Mouse (Mus musculus): ENCODE measurements at regions not wholly inside any gene's neighbourhood (a gene's known extent, or its start where the extent isn't known, plus 50 kb on each side); places are given as distances from the start of the nearest gene placed in this dataset.

DNA sequence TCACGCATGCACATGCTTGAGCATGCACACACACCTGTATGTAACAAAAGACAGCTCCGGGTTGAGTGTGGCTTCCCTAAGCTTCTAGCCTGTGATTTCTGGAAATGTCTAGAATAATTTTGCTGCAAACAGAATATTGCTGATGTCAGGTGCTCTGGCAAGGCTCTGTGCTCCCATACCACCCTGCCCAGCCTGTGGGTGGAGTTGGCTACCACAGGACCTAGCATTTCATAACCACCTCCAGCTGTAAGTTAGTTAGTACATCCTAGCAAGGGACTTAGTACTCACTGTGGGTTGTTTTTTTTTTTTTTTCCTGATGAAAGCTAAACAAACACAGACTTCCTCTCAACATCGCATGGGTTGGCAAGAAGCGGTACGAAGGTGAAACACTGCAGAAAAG lies 150.5 kb downstream of the Bcl2l11 start:
- Histone ChIP-seq H3K9ac (ENCODE audit: low read depth, low read length) (no peak overlapping the region), H3K27ac (ENCODE audit: low read depth, low read length) (no peak overlapping the region), H3K4me3 (ENCODE audit: low read depth, low read length) (no peak overlapping the region), H3K27me3 (ENCODE audit: control insufficient read depth, insufficient read depth, low read length) (no peaks in the 10 kb centered on the region), H3K9me3 (ENCODE audit: control insufficient read depth, low read length) (no peaks in the 10 kb centered on the region), H3K36me3 (ENCODE audit: control insufficient read depth, insufficient read depth, low read length) (no peaks in the 10 kb centered on the region), H3K4me1 (replicated peaks; ENCODE audit: control insufficient read depth, insufficient read depth, low read length) (no peaks in the 10 kb centered on the region), H3K4me2 (replicated peaks; ENCODE audit: low read depth, low read length) (no peak overlapping the region)
- ATAC-seq (ENCODE audit: low FRiP score) (no peak), DNase-seq (ENCODE audit: low spot score) (no peak)
- WGBS, result 91% methylated on average over 5 of the region's 5 CpGs

DNA sequence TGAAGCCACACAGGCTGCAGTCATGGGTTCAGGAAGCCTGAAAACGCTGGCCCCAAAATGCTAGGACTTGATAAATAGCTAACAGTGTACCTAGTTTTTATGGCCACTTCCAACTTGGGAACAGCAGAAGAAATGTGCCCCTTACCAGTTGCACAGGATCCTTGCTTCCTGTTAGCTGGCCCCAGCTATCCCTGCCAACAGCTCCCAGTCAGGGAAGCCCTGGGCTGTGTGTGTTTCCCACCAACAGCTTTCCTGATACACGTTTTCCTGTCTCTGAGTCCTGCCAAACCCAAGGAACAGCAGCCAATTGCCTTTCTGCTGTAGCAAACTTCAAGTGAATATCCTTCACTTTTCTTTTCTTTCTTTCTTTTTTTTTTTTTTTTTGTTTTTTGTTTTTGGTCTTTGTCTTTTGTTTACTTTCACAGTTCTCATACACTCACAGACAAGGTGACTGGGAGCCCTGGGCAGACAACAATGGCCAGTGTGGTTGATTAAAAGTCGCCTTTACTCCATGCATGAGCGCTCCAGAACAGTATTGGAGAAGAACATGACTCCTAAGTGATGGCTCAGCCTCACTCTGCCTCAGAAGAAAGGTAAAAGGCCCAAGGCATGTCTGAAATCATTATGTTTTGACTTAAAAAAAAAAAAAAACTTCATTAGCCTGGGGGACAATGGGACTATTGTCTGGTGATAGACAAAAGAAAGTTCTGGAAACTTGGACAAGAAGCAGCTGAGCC lies 151.7 kb downstream of the Bcl2l11 start:
- no peaks in the 10 kb centered on the region for H3K9me3 ChIP-seq (ENCODE audit: control insufficient read depth, low read length)
- no peak for ATAC-seq (ENCODE audit: low FRiP score)
- no peaks in the 10 kb centered on the region for H3K27me3 ChIP-seq (ENCODE audit: control insufficient read depth, insufficient read depth, low read length)
- H3K36me3 ChIP-seq (ENCODE audit: control insufficient read depth, insufficient read depth, low read length), result no peaks in the 10 kb centered on the region
- 42% methylated on average over 4 of the region's 4 CpGs for WGBS
- no peak overlapping the region for H3K27ac ChIP-seq (ENCODE audit: low read depth, low read length)
- H3K4me1 ChIP-seq (replicated peaks; ENCODE audit: control insufficient read depth, insufficient read depth, low read length), result no peaks in the 10 kb centered on the region
- no peak overlapping the region for H3K9ac ChIP-seq (ENCODE audit: low read depth, low read length)
- no peak for DNase-seq (ENCODE audit: low spot score)
- H3K4me2 ChIP-seq (replicated peaks; ENCODE audit: low read depth, low read length), result no peak overlapping the region
- no peak overlapping the region for H3K4me3 ChIP-seq (ENCODE audit: low read depth, low read length)

DNA sequence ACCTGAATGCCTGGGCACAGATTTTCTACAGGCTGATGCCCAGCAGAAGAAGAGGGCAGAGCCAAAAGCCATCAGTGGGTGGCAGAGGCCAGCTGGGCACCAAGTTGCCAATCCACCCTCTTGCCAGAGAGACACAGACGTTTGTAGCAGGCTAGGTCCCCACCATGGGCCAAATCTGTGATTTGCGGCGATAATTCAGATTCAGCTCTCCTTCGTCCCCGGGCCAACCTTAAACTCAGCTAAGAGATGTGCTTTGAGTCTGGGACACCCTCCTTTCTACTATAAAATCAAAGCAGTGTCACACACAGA lies 152.2 kb downstream of the Bcl2l11 start:
- H3K9ac ChIP-seq (ENCODE audit: low read depth, low read length), result no peak overlapping the region
- no peak overlapping the region for H3K4me2 ChIP-seq (replicated peaks; ENCODE audit: low read depth, low read length)
- no peak for ATAC-seq (ENCODE audit: low FRiP score)
- no peak for DNase-seq (ENCODE audit: low spot score)
- H3K27ac ChIP-seq (ENCODE audit: low read depth, low read length), result no peak overlapping the region
- H3K36me3 ChIP-seq (ENCODE audit: control insufficient read depth, insufficient read depth, low read length), result no peaks in the 10 kb centered on the region
- H3K4me3 ChIP-seq (ENCODE audit: low read depth, low read length), result no peak overlapping the region
- H3K4me1 ChIP-seq (replicated peaks; ENCODE audit: control insufficient read depth, insufficient read depth, low read length), result no peaks in the 10 kb centered on the region
- no peaks in the 10 kb centered on the region for H3K27me3 ChIP-seq (ENCODE audit: control insufficient read depth, insufficient read depth, low read length)
- H3K9me3 ChIP-seq (ENCODE audit: control insufficient read depth, low read length), result no peaks in the 10 kb centered on the region
- whole genome bisulfite sequencing, result 75% methylated on average over 5 of the region's 5 CpGs

DNA sequence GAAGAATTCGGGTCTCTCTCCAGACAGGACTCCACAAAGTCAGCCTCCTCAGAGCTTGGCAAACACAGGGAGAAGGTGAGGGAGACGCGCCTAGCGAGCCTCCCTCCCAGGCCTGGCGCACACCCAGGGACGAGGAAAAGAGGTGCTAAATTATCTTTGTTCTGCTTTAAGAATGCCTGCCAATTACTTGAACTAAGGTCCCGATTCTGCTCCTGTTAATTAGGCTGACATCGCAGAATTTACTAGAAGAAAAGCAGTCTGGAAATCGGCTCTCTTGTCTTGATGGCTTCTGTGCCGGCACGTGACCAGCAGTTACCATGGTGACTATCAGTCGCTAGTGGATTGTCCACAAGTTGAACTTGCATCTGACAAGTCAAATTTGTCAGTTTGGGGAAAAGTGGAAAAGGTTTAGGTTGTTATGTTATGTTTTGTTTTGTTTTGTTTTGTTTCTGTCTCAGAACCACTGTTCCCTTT lies 152.8 kb downstream of the Bcl2l11 start:
- Histone ChIP-seq H3K4me1 (replicated peaks; ENCODE audit: control insufficient read depth, insufficient read depth, low read length) (no peaks in the 10 kb centered on the region), H3K4me3 (ENCODE audit: low read depth, low read length) (no peak overlapping the region), H3K36me3 (ENCODE audit: control insufficient read depth, insufficient read depth, low read length) (no peaks in the 10 kb centered on the region), H3K27ac (ENCODE audit: low read depth, low read length) (no peak overlapping the region), H3K9ac (ENCODE audit: low read depth, low read length) (no peak overlapping the region), H3K4me2 (replicated peaks; ENCODE audit: low read depth, low read length) (no peak overlapping the region), H3K27me3 (ENCODE audit: control insufficient read depth, insufficient read depth, low read length) (no peaks in the 10 kb centered on the region), H3K9me3 (ENCODE audit: control insufficient read depth, low read length) (no peaks in the 10 kb centered on the region)
- DNase-seq (ENCODE audit: low spot score) (no peak), ATAC-seq (ENCODE audit: low FRiP score) (no peak)
- WGBS, result 61% methylated on average over 12 of the region's 12 CpGs

DNA sequence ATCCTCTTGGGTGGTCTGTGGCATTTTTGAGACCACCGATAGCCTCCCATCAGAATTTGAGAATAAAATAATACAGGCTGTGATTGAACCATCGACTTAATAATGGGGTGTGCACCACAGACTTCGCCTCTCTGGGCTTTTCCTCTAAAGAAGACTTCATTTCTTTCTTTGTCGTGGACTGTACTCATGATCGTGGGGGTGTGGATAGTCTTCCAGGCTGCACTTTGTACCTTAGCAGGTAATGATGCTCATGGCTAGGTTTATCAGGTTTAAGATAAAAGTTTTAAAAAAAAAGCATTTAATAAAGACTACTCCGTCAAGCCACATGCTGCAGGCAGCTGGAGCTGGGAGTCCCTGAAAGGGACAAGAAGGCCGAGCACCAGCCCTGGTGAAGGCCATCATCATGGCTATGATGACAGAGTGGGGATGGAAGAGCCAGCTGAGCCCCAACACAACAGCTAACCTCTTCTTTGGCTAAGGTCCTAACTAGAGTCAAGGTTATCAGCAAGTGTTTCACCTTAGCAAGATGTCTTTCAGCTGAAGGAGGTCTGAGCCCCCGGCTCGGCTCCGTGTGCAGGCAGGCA lies 153.4 kb downstream of the Bcl2l11 start:
- Histone ChIP-seq H3K9ac (ENCODE audit: low read depth, low read length) (no peak overlapping the region), H3K36me3 (ENCODE audit: control insufficient read depth, insufficient read depth, low read length) (no peaks in the 10 kb centered on the region), H3K9me3 (ENCODE audit: control insufficient read depth, low read length) (no peaks in the 10 kb centered on the region), H3K4me2 (replicated peaks; ENCODE audit: low read depth, low read length) (no peak overlapping the region), H3K27ac (ENCODE audit: low read depth, low read length) (no peak overlapping the region), H3K27me3 (ENCODE audit: control insufficient read depth, insufficient read depth, low read length) (no peaks in the 10 kb centered on the region), H3K4me3 (ENCODE audit: low read depth, low read length) (no peak overlapping the region), H3K4me1 (replicated peaks; ENCODE audit: control insufficient read depth, insufficient read depth, low read length) (no peaks in the 10 kb centered on the region)
- 90% methylated on average over 10 of the region's 10 CpGs for WGBS
- ATAC-seq (ENCODE audit: low FRiP score) (no peak), DNase-seq (ENCODE audit: low spot score) (no peak)

DNA sequence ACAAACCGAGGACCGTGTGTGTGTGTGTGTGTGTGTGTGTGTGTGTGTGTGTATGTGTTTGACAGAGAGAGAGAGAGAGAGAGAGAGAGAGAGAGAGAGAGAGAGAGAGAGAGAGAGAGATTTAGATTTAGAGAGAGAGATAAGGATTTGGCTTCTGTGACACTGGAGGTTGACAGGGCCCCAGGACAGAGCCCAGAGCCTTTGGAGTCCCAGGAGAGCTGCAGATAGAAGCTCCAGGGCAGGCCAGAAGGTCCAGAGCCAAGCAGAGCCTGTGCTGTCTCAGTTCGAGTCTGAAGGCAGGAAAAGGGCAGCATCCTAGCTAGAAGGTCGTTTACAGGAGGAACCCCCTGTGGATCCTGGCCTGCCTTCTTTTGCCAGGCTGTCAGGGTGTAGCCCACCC lies 156.8 kb downstream of the Bcl2l11 start:
- WGBS, result 50% methylated on average over 4 of the region's 4 CpGs

DNA sequence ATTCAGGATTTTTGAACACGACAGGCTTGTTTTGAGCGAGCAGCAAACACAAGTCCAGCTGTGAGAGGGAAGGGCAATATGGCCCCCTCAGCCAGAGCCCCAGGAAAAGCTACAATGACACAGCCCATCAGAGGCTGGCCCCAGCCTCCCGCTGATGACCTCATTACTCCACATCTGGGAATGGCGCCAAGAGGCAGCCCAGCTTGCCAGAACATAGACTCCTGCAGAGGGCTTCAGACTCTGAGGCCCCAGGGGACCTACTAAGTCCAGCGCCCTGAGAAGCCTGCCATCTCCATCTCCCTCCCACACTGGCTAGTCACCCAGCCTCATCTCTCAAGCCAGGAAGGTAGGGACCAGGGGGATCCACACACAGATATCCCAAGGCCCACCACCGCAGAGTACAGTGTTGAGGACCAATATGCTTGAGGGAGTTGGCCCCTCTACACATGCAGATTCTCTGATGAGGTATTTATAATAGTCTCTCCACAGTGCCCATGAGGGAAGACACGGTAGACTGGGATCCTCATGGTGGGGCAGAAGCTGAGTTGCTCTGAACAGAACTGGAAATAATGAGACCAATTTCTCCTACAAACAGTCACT lies 159.1 kb downstream of the Bcl2l11 start:
- no peak for DNase-seq (ENCODE audit: low spot score)

More for the DNA sequence above, 156.8 kb downstream of the Bcl2l11 start:
- no peak overlapping the region for H3K4me3 ChIP-seq (ENCODE audit: low read depth, low read length)
- 0 out of 2 replicates have a peak, but pooled peaks cover under 1% of the 10 kb centered on the region for H3K4me1 ChIP-seq (replicated peaks; ENCODE audit: control insufficient read depth, insufficient read depth, low read length)
- no peaks in the 10 kb centered on the region for H3K36me3 ChIP-seq (ENCODE audit: control insufficient read depth, insufficient read depth, low read length)
- no peaks in the 10 kb centered on the region for H3K27me3 ChIP-seq (ENCODE audit: control insufficient read depth, insufficient read depth, low read length)
- no peak for ATAC-seq (ENCODE audit: low FRiP score)
- H3K27ac ChIP-seq (ENCODE audit: low read depth, low read length), result no peak overlapping the region
- no peak for DNase-seq (ENCODE audit: low spot score)
- H3K9me3 ChIP-seq (ENCODE audit: control insufficient read depth, low read length), result no peaks in the 10 kb centered on the region
- H3K4me2 ChIP-seq (replicated peaks; ENCODE audit: low read depth, low read length), result no peak overlapping the region
- H3K9ac ChIP-seq (ENCODE audit: low read depth, low read length), result no peak overlapping the region

DNA sequence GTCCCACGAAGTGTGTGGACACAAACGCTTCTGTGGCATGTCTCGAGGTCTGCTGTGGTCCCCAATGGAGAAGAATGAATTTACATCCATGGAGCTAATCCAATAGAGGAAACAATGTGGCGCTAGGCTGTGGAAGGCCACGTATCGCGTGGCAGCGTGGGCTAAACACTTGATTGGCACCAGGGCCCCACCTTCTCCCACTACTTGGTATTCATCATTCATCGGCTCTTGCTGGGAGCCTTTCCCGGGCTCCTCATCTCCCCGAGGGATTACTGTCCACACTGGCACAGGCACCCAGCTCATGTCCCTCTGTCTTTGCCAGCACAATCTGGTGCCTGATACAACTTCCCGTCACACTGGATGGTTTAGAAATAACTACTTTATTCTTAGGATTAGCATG lies 159.6 kb downstream of the Bcl2l11 start:
- Histone ChIP-seq H3K4me2 (replicated peaks; ENCODE audit: low read depth, low read length) (no peak overlapping the region), H3K4me1 (replicated peaks; ENCODE audit: control insufficient read depth, insufficient read depth, low read length) (peaks cover 2% of the 10 kb centered on the region; the same call in 1 of the 2 replicates), H3K9me3 (ENCODE audit: control insufficient read depth, low read length) (no peaks in the 10 kb centered on the region), H3K27me3 (ENCODE audit: control insufficient read depth, insufficient read depth, low read length) (no peaks in the 10 kb centered on the region), H3K27ac (ENCODE audit: low read depth, low read length) (no peak overlapping the region), H3K9ac (ENCODE audit: low read depth, low read length) (no peak overlapping the region), H3K4me3 (ENCODE audit: low read depth, low read length) (no peak overlapping the region), H3K36me3 (ENCODE audit: control insufficient read depth, insufficient read depth, low read length) (no peaks in the 10 kb centered on the region)
- no peak for DNase-seq (ENCODE audit: low spot score)
- 92% methylated on average over 12 of the region's 12 CpGs for WGBS
- no peak for ATAC-seq (ENCODE audit: low FRiP score)

More for the DNA sequence above, 159.1 kb downstream of the Bcl2l11 start:
- H3K4me1 ChIP-seq (replicated peaks; ENCODE audit: control insufficient read depth, insufficient read depth, low read length), result peaks cover 2% of the 10 kb centered on the region; the same call in 1 of the 2 replicates
- H3K9ac ChIP-seq (ENCODE audit: low read depth, low read length), result no peak overlapping the region
- H3K4me2 ChIP-seq (replicated peaks; ENCODE audit: low read depth, low read length), result no peak overlapping the region
- H3K4me3 ChIP-seq (ENCODE audit: low read depth, low read length), result no peak overlapping the region
- no peaks in the 10 kb centered on the region for H3K36me3 ChIP-seq (ENCODE audit: control insufficient read depth, insufficient read depth, low read length)
- no peaks in the 10 kb centered on the region for H3K9me3 ChIP-seq (ENCODE audit: control insufficient read depth, low read length)
- 75% methylated on average over 7 of the region's 7 CpGs for WGBS
- H3K27ac ChIP-seq (ENCODE audit: low read depth, low read length), result no peak overlapping the region
- no peak for ATAC-seq (ENCODE audit: low FRiP score)
- no peaks in the 10 kb centered on the region for H3K27me3 ChIP-seq (ENCODE audit: control insufficient read depth, insufficient read depth, low read length)

Data from hindbrain, embryonic 11.5 days (tissue).